Mouse (Mus musculus) cerebellum, postnatal 4 days (tissue): ENCODE data around the gene Ninj2.

ENCODE experiments used
- DNase-seq, 2 experiments: peaks; one replicate each; pipeline ENCODE4 v3.0.0; 2022; ENCODE audit warnings: low spot score in 2 of 2, mixed read lengths in 1 of 2

Ninj2 gene

DNA sequence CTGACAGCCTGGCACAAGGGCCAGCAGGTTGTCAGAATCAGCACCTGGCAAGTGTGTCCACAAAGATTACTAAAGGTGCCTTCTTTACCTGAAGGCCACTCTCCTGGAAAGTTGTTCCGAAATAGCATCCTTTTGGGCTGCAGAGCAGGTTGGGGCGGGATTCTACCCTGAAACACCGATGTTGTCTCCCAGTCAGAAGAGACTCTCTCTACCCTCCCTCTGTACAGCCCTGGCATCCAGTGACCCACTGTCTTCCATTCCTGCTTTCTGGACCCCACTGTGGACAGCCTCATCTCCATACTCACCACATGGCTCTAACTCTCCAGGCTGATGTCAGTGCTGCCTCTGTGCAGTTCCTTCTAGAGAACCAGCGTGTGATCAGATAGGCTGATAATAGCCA is 82.5 kb downstream of the Ninj2 start:
- no peak for DNase-seq

DNA sequence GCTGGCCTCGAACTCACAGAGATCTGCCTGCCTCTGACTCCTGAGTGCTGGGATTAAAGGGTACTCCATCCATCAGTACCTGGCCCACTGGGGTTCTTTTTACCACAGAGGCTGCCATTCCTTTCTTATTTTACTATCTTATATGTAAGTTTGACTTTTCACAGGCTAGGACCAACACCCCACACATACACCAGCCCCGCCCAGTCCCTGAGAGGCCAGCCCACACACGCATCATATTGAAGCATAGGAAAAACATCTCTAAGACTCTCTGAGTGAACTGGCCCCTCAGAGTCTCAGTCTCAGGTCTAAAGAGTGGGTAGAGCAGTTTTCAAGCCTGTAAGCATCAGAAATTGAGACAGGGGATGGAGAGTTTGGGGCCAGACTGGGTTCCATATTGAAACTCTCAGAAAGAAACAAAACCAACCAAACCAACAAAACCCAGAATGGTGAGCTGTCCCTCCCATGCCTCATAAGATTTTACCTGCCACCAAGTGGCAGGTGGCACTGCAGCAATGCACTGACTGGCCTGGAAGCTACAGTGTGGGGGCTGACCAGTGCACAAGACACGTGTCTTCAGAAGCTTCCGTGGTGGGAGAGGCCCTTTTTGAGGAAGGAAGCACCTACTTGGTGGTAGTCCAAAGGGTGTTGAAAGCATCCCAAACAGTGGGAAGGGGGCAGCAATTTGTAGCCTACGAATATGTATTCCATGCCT is 86.0 kb downstream of the Ninj2 start:
- no peak for DNase-seq

DNA sequence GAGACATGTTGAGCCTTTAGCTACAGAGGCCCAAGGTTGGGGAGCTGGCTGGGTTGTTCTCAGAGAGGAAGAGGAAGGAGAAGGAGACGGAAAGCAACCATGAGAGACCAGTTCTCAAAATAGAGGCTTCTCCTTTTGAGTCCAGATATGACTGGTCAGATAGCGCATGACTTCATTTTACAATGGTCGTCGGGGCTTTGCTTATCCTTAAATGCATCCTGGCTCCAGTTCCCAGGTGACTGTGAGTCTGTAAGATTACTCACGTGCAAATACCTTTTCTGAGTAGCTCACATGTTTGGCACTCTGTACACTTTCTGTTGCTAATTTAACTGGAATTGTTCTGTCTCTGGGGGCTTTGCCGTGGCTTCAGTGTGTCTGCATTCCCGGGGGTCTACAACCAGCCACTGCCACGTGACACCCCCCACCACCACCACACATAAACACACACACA is 86.6 kb downstream of the Ninj2 start:
- DNase-seq: no peak

DNA sequence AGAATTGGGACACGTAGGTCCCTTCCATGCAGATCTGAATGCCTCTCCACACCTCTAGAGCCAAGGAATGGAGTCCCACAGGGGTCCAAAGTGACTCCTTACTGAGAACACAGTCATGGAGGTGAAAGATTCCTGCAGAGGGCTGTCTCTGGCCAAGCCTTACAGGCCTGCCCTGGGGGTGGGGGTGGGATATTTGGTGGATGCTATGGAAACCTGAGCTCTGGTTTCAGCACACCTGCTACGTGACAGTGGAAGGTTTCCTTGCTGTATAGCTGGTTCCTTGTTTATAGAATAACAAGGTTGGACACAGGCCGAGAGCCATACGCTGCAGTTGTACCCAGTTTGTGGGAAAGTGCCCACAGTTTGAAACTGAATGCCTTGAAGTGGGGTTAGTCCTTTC is 87.3 kb downstream of the Ninj2 start:
- no peak for DNase-seq

DNA sequence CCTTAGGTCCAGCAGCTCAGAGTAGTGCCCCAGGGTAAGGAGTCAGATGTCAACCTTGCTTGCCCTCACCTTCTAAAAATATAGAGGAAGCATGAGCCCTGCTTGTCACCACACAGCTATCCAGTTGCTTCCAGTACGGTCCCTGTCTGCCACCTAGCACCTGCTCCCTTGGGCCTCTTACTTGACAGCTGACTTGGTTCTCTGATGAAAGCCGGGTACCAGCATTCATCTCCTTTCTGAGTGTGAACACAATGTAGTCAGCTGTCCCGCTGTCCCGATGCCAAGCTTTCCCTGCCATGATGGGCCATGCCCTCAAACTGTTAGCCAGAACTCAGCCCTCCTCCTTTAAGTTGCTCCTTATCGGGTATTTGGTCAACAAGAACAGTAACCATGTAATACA is 89.0 kb downstream of the Ninj2 start:
- no peak for DNase-seq

DNA sequence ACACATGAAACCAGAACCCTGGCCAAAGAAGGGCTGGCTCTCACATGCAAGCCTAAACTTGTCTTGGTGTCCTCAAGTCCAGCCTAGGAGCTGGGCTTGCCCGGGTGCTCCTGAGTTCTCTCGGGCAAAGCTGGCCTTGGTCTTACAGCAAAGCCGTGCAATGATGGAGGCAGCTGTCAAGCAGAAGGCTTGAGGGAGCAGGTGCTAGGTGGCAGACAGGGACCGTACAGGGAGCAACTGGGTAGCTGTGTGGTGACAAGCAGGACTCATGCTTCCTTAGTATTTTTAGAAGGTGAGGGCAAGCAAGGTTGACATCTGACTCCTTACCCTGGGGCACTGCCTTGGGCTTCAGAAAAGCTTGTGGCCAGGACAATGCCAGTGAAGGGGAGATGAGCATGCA is 90.6 kb downstream of the Ninj2 start:
- DNase-seq: no peak

DNA sequence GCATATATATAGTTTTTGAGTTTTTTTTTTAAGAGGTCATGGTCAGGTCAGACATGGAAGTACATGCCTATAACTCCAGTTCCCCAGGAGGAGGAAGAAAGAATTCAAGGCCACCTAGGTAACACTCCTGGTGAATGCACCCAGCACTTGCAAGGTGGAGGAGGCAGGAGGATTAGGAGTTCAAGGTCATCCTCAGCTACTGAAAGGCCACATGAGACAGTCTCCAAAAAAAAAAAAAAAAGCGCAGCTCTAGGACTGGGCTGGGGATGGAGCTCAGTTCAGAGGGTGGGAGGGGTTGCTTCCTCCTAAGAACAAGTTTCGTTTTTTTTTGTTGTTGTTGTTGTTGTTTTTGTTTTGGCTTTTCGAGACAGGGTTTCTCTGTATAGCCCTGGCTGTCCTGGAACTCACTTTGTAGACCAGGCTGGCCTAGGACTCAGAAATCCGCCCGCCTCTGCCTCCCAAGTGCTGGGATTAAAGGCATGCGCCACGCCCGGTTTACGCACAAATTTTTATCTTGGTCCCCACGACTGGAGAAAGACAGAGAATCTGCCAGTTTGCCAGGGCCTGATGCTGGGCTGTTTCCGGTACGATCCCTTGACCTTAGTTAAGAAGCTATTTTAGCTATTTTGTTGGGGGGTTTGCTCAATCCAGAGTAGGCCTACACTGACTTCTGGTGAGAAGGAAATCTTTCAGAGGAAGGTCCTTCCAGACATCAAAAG is 92.0 kb downstream of the Ninj2 start:
- DNase-seq: no peak

DNA sequence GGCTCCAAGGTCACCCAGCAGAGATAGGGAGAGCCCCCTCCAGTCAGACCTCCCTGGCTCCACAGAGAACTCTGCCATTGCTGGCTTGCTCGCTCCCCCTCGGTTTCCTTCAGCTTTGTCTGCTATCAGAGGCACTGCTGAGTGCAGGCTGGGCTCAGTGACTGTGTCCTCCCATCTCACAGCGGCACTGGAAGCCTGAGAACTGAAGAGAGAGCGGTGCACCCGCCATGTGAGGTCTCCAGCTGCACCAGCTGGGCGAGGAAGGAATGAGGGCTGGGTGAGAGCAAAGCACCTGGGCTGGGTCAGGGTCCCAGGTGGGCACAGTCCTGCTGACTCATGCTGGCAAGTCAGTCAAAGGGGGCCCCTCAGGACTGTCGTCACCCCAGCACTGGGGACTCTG is 92.6 kb downstream of the Ninj2 start:
- DNase-seq: no peak

DNA sequence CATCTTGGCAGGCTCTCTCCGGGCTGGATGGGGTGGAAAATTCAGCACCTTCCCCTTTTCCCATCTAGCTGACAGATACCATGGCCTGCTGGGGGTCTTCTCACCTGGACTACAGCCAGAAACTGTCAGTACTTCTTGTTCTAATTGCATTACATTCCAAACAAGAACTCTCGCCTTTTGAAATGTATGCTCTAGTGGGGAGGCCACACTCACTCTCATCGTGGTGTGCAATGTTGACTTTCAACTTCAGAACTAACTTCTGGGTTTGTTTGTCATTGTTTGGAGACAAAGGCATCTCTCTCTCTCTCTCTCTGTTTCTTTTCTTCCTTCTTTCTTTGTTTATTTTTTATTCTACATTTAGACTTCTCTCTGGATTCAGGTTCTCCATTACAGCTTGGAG is 93.4 kb downstream of the Ninj2 start:
- no peak for DNase-seq

DNA sequence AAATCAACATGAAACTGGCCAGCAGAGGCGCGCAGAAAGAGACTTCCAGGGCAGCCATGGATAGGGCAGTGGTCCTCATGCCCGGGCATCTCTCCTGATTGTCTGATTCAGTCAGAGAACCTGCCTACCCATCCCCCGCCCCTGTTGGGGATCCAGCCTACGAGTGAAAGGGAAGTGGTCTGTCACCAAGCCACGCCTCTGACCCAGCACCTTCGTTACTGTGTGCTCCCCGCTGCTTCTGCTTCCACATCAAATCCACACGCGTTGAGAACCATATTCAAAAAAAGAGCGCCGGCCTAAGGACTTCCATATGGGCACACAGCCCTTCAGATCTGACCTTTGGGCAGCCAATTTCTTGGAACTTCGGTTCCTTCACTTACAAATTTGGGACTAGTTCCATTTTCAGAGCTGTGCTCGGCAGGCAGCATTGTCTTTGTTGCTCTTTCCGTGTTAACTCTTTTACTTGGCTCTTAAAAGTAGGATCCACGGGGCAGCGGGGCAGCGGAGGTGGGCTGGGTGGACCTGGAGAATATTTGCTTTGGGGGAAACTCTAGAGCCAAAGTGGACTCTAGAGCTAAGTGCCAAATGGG is 94.5 kb downstream of the Ninj2 start:
- DNase-seq: no peak

DNA sequence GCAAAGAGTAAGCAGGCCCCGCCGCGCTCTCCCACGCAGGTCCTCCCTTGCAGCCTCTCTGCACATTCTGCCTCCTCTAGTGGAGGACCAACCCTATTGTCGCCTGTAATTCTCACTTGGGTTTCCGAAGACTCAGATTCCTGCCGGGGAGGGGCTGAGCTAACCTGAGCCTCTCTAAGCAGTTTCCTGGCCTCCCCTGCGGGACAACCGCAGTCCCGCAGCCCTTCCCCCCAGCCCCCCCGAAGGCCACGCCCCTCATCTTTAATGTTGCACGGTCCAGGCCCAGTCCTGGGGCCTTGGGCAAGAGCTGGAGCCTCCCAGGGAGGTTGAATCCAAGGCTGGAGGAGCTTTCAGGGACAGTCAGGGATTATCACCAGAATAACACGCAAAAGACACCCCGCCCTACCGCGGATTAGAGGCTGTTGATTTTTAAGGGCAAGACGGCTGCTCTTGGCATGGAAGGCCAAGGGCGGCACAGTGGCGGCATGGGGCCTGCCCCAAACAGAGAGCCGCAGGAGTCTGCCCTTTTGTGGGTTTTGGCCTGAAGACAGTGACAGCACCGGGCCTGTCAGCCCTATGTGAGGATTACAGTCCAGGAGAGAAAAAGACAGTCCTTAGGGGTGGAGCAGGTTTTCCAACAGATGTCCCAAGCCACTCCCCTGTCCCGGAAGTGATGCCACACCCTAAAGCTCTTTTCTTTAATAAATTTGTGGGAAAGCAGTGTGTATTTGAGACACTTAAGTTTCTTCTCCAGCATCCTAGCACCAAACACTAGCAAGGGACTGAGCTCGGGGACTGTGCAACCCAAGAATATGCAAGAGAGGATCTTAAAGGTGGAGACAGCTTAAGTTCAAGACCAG is 95.5 kb downstream of the Ninj2 start:
- no peak for DNase-seq

DNA sequence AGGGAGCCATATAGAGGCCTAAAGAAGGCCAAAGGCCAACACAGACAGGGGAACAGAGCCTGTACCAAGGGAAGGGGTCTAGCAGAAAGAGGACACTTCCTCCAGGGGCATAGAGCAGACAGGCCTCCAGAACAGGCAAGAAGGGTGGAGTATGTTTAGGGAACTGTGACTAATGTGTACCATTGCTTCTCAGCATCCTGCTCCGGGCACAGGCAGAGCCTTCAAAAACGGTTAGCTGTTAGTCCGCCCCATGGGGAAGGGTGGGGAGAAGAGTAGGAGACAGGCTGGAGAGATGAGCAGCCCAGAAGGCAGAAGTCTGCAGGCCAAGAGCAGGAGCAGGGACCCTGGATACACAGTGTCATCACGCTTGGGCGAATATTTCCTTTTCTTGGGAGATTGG is 96.1 kb downstream of the Ninj2 start:
- no peak for DNase-seq

DNA sequence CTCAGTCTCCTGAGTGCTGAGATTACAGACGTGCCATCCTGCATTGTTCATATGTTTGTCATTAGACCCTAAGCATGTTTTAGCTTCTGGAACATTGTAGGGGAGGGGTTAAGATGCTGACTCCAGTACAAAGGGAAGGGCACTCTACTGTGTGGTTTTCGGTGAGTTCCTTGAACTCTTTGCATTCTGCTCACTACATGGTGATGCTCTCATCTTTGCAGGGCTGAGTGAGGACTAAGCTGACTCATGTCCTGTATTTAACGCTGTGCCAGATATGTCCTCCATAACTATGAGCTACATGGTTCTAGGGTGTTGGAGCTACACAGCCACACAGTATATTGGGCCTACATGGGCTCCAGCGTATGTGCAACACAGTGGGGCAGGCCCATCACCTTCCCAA is 97.2 kb downstream of the Ninj2 start:
- no peak for DNase-seq

DNA sequence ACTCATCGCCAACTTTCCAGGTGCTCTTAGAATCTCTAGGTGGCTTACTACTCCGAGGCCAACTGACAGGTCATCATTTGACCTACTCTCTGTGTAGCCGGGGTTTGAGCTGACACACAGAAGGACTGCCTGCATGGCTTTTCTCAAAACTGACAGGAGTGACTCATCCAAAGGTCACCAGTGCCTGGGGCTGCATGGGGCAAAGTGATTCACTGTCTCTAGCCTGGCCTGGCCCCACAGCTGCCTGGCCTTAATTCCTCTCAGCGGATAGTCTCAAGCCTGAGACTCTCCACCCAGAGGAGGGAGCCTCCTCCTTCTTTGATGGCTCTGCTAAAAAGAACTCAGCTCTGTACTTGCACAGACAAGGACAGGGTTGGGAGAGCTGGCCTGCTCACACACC is 97.8 kb downstream of the Ninj2 start:
- no peak for DNase-seq

DNA sequence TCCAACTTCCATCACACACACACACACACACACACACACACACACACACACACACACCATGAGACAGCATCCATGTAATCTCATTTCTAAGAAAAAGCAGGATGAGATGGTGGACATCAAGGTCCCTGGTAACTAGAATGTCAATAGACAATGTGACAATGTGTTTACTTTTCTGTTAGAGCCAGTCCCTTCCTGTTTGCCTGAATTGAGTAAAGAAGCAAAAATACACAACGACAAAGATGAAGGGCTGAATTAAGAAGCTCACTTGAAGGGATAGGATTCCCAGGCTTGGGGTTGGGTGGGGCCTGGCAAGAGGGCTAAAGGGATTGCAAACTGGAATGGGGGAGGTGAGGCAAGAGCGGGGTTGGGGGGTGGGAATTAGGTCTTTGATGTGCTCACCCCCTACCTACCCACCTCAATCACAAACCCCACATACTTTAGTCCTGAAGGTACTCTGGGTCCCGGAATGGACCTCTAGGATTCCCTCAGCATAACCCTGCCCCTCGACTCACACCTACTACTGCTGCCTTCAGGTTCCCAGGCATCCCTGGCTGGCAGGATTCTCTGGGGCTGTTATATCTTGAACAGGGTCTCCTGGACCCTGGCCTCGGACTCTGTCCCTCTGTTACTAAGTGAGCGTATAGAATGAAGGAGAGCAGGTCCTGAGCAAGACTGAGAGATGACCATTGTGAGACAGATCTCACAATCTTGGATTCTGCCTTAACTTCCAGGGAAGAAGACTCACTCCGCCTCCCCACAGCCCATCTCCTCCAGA is 98.4 kb downstream of the Ninj2 start:
- DNase-seq: no peak

DNA sequence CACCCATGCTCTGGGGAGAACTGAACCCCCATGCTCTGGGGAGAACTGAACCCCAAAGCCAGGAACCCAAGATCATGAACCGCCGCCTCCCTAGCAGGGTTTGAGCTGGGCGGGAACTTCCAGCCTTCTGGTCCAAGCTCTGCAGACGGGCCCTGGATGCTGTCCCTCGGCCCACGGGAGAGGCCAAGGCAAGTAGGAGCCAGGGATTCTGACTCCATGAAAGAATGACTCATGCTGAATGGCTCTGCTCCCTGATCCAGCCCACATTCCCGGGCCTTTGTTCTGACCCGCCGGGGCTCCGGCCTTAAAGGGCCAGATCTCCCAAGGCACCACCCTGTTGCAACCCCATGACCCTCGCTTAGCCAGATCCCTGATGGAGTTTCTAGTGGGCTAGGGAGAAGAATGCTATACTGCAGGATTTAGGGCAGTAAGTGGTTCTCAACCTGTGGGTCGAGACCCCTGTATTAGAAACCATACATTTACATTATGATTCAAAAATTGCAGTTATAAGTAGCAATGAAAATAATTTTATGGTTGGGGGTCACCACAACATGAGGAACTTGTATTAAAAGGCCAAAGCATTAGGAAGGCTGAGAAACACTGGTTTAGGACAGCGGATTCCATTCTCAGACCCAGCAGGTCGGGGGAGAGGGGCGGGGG is 99.2 kb downstream of the Ninj2 start:
- DNase-seq: peak in 1 of 2 experiments; percentile 25

DNA sequence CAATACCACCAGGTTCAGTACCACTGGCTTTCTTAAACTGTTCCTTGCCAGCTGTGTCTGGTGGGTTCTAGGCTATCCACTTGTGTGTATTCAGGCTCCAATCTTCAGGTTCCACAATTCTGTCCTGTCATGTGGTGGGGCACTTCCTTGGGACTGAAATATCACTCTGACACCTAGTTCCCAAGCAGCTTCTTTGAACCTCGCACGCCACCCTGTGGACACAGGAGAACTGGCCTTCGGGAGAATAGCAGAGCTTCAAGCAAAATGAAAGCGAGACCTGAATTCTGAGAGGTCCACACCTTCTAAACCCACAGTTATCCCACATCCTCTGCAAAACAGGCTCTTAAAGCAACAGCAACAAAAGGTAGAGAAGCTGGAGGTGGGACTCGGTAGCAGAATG is 100.0 kb downstream of the Ninj2 start:
- peak; percentile 57 to 71 for DNase-seq

DNA sequence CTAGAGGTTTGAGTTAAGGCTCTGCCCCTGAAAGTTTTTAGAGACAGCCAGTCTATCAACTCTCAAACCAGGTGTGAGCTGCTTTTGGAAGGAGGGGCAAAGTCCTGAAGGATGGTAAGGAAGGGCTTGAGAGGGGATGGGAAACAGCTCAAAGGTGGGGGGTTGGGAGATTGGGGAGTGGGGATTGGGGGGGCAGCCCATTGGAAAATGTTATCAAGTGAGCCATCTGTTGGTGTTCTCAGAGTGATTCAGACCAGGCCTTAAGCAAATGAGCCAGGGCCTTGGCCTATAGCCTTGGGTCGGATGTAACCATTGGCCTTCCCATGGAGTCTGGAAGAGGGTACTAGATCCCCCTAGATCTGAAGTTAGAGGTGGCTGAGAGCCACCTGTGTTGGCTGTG is 100.6 kb downstream of the Ninj2 start:
- DNase-seq: no peak

DNA sequence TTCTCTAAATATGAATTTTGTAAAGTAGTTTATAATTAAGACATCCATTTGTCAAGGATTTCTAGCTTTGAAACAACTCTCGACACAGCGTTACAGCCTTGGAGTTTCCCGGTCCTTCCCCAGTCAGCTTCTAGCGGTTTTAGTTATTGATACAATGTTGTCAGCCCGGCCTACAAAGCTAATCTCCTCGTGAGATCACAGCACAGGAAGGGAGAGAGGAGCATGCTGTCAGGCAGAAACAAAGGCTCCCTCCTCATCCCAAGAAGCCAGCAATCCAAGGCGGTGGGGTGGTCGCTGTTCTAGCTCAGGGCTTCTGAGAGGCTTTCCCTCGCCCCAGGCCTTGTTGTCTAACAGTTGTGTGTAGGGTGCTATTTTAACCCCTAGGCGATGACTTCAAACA is 101.2 kb downstream of the Ninj2 start:
- DNase-seq: no peak

DNA sequence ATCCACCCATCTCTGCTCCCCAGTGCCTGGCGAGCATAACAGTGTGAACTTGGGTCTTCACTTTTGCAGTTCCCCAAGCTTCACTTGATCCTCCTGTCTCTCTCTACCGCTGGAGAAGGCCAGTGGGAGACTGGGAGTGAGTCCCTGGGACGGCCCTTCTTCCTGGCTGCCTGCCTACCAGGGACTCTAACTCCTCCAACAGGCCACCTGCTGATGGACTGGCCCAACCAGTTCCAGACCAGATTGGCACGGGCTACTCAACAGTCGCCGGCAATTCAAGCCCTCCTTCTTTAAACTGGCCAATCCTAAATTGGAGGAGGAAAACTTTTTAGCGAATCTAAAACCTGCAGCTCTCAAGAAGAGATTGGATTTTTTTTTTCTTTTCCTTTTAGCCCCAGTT is 101.8 kb downstream of the Ninj2 start:
- no peak for DNase-seq

DNA sequence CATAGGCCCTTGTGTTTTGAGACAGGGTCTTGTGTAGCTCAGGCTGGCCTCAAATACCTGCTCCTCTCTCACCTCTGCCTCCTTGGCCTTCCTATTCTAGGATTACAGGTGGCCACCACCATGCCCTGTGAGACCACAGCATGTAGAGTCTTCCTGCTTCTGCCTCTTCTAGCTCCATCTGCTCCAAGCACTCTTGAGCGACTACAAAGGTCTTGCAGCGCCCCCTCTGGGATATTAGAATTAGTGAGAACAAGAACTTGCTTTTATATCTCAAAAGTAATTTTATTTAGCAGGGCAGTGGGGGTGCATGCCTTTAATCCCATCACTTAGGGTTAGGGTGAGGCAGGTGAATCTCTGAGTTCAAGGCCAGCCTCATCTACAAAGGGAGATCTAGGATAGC is 103.7 kb downstream of the Ninj2 start:
- DNase-seq: no peak
